Mouse (Mus musculus) bone marrow, adult 2 months (tissue): ENCODE data around the gene Msx2. TPM values are rescaled to one million over a fixed set of nuclear protein-coding genes. Genes with fewer than 3 reads are reported as not detected.

Source experiments
- H3K27ac ChIP-seq: fragments of 200-500 bp; 2 replicates; pipeline ENCODE4 v1.5.1; 2012; ENCODE audit warnings: low read depth, mild to moderate bottlenecking, control low read depth, inconsistent platforms, low read length; ENCODE audit not compliant: control insufficient read depth, poor library complexity, insufficient read depth
- H3K4me1 ChIP-seq: fragments of 200-500 bp; 2 replicates; pipeline ENCODE4 v1.6.1; 2011; ENCODE audit warnings: low read length; ENCODE audit not compliant: control insufficient read depth, insufficient read depth
- H3K4me3 ChIP-seq: fragments of 200-500 bp; replicated peaks from 2 replicates; pipeline ENCODE3; 2011; ENCODE audit warnings: mild to moderate bottlenecking, low read depth, low read length, control low read depth; ENCODE audit not compliant: control insufficient read depth
- CTCF ChIP-seq: fragments of 200-500 bp; IDR thresholded peaks from 2 replicates; pipeline ENCODE4 v1.5.1; 2011; ENCODE audit warnings: low read length, control low read depth; ENCODE audit not compliant: control insufficient read depth, insufficient read depth
- POLR2A ChIP-seq: fragments of 200-500 bp; IDR thresholded peaks from 2 replicates; pipeline ENCODE4 v1.6.1; 2011; ENCODE audit warnings: low read depth, mild to moderate bottlenecking, control low read depth, low read length, borderline replicate concordance; ENCODE audit not compliant: control insufficient read depth
- WGBS: fragments of 180-500 bp; shearing (Covaris S2); methylation state at CpG from one replicate; pipeline ENCODE4 v1.1.7; 2018; 5-methylcytosine and 5-hydroxymethylcytosine counted together
- polyA plus RNA-seq: library from polyadenylated mRNA; stranded (reverse); fragments of >200 nt; gene quantifications from 2 replicates; pipeline ENCODE4 v1.2.4, GENCODE M21; 2011; ENCODE audit warnings: low replicate concordance; ENCODE audit not compliant: missing spikeins, insufficient read depth, insufficient read length

Gene Msx2
- polyA plus RNA-seq, 1 experiment: not detected

- H3K4me3 ChIP-seq: no peak overlapping the region
- TF ChIP-seq POLR2A: no peak
- TF ChIP-seq CTCF: no peak
- 40% methylated on average over 10 of the region's 10 CpGs for WGBS
- H3K4me1 ChIP-seq: no peaks in the 10 kb centered on the region
- no peak overlapping the region for H3K27ac ChIP-seq
Observed at GRCm38 (mm10) chr13:53501561-53502253, 28.8 kb upstream of the Msx2 start.

GRCm38 (mm10) chr13:53501057-53501456 lies 28.2 kb upstream of the Msx2 start:
- no peak overlapping the region for H3K4me3 ChIP-seq
- no peaks in the 10 kb centered on the region for H3K4me1 ChIP-seq
- WGBS: 55% methylated on average over 3 of the region's 3 CpGs
- no peak overlapping the region for H3K27ac ChIP-seq
- TF ChIP-seq POLR2A (no peak), CTCF (no peak)

GRCm38 (mm10) chr13:53486512-53486911 lies 13.6 kb upstream of the Msx2 start:
- Histone ChIP-seq H3K4me3 (no peak overlapping the region), H3K27ac (no peak overlapping the region), H3K4me1 (no peaks in the 10 kb centered on the region)
- 59% methylated on average over 4 of the region's 4 CpGs for WGBS
- TF ChIP-seq CTCF (no peak), POLR2A (no peak)

GRCm38 (mm10) chr13:53475701-53476188 lies 2.9 kb upstream of the Msx2 start:
- no peak overlapping the region for H3K4me3 ChIP-seq
- no peak for TF ChIP-seq POLR2A
- no peak for TF ChIP-seq CTCF

GRCm38 (mm10) chr13:53474491-53474890 lies 1.6 kb upstream of the Msx2 start:
- H3K4me1 ChIP-seq: no peaks in the 10 kb centered on the region
- no peak overlapping the region for H3K4me3 ChIP-seq
- TF ChIP-seq POLR2A: no peak
- no peak for TF ChIP-seq CTCF
- WGBS: 22% methylated on average over 6 of the region's 6 CpGs
- H3K27ac ChIP-seq: no peak overlapping the region

More at GRCm38 (mm10) chr13:53475701-53476188, 2.9 kb upstream of the Msx2 start:
- 2% methylated on average over 37 of the region's 37 CpGs for WGBS
- H3K27ac ChIP-seq: no peak overlapping the region
- no peaks in the 10 kb centered on the region for H3K4me1 ChIP-seq

- WGBS: 22% methylated on average over 5 of the region's 5 CpGs
- TF ChIP-seq CTCF: no peak
- H3K27ac ChIP-seq: no peak overlapping the region
- no peaks in the 10 kb centered on the region for H3K4me1 ChIP-seq
- no peak overlapping the region for H3K4me3 ChIP-seq
Observed at GRCm38 (mm10) chr13:53473991-53474390, 1.1 kb upstream of the Msx2 start.

GRCm38 (mm10) chr13:53473291-53473690 lies 417 bp upstream of the Msx2 start:
- no peaks in the 10 kb centered on the region for H3K4me1 ChIP-seq
- 18% methylated on average over 4 of the region's 4 CpGs for WGBS
- H3K4me3 ChIP-seq: no peak overlapping the region
- TF ChIP-seq POLR2A: no peak
- TF ChIP-seq CTCF: no peak
- H3K27ac ChIP-seq: no peak overlapping the region

- WGBS: 2% methylated on average over 50 of the region's 50 CpGs
- no peak overlapping the region for H3K4me3 ChIP-seq
- TF ChIP-seq CTCF (no peak), POLR2A (no peak)
- H3K4me1 ChIP-seq: no peaks in the 10 kb centered on the region
- no peak overlapping the region for H3K27ac ChIP-seq
Observed at GRCm38 (mm10) chr13:53471926-53472613, 804 bp downstream of the Msx2 start.

- Histone ChIP-seq H3K27ac (no peak overlapping the region), H3K4me1 (no peaks in the 10 kb centered on the region), H3K4me3 (no peak overlapping the region)
- WGBS: 13% methylated on average over 6 of the region's 6 CpGs
- TF ChIP-seq POLR2A (no peak), CTCF (no peak)
Observed at GRCm38 (mm10) chr13:53471411-53471810, 1.5 kb downstream of the Msx2 start.
